Mouse (Mus musculus): ENCODE measurements around the gene Lep.

Gene Lep

DNA sequence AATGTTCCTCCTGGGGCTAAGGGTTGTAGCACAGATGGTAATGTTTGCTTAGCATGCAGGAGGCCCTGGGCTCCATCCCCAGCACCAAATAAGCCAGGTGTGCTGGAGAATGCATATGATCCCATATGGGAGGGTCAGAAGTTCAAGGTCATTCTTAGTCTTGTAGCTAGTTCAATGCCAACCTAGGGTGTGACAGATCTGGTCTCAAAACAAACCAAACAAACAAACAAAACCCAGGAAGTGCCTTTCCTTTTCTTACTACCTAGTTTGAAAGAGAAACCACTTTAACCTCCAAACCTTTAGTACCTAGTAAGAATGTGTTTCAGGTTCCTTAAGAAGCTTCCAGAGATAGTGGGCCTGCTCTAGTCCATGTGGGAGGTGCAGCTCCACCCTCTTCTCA lies 58.2 kb downstream of the Lep start:
- DNase-seq: no peak

DNA sequence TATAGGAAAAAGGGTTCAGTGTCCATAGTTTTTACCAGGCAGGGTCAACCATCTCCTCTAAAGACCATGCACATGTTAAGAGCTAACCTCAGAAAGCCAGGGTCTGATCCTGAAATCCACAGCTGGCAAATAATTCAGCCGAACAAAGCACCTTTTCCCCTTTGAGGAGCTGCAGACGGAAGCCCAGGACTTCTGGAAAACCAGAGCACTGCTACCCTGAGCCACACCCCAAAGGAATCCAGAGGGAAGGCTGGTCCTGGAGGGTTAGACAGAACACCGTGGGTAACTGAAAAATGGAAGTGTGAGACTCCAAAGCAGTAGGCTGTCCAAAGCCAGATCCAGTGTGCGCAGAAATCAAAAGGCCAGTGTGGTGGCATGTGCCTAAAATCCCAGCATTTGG lies 58.9 kb downstream of the Lep start:
- peak; percentile 90 for DNase-seq

DNA sequence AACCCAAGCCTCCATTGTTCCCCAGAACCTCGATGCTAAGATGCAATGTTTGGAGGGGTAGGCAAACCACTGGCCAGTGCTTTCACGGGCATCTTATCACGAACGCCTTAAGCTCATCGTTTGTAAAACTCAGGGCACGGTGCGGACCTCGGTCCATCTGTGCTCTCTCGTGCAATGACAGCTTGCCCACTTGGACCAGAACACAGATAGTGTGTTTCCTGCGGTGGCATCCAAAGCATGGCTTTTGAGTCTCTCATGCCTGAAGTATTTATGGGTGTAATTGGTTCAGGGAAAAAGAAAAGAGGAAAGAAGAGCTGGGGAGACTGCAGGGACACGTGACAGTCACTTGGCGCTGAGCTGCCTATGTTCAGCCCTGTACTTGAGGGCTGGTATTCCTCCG lies 60.0 kb downstream of the Lep start:
- DNase-seq: no peak

Data from heart, adult 11 months (tissue).